Mouse (Mus musculus) right cerebral cortex, postnatal 36 days (tissue): ENCODE data around the gene Cts7.

ENCODE experiments used
- DNase-seq, 2 experiments: peaks; one replicate each; pipeline ENCODE4 v3.0.0; 2022; ENCODE audit warnings: low spot score in 2 of 2, mixed read lengths in 1 of 2

Gene Cts7

DNA sequence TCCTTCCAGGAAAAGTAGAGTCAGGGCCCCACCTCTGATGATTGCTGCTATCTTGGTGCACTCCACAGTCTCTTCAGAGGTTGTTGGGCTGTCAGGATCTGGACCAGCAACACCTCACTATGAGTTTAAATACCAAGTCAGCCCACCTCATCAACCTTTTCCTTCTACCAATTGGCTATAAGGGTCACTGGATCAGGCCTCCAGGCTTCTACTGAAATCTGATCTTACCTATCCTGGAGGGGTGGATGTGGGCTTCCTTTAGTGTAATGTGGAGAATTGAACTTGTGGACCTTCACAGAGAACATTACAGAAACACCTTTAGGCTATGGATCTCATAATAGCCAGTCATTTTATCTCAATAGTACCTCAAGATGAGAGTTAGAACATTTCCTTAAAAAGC is at the start of gene Cts7:
Gene Cts7, minus strand, starts transcription at position 101 of the 400 bp plus-strand sequence.
- DNase-seq: no peak
